Mouse (Mus musculus) bone marrow, adult 2 months (tissue): ENCODE data around the gene Galnt12.

ENCODE experiments used
- CTCF ChIP-seq: fragments of 200-500 bp; IDR thresholded peaks from 2 replicates; pipeline ENCODE4 v1.5.1; 2011; ENCODE audit warnings: low read length, control low read depth; ENCODE audit not compliant: control insufficient read depth, insufficient read depth
- POLR2A ChIP-seq: fragments of 200-500 bp; IDR thresholded peaks from 2 replicates; pipeline ENCODE4 v1.6.1; 2011; ENCODE audit warnings: low read depth, mild to moderate bottlenecking, control low read depth, low read length, borderline replicate concordance; ENCODE audit not compliant: control insufficient read depth

- TF ChIP-seq CTCF = no peak
- no peak for TF ChIP-seq POLR2A
Observed at GRCm38 (mm10) chr4:47172314-47172713, 80.6 kb downstream of the Galnt12 start.
